Mouse (Mus musculus): ENCODE results near the gene Vmn2r65.

Vmn2r65 gene

DNA sequence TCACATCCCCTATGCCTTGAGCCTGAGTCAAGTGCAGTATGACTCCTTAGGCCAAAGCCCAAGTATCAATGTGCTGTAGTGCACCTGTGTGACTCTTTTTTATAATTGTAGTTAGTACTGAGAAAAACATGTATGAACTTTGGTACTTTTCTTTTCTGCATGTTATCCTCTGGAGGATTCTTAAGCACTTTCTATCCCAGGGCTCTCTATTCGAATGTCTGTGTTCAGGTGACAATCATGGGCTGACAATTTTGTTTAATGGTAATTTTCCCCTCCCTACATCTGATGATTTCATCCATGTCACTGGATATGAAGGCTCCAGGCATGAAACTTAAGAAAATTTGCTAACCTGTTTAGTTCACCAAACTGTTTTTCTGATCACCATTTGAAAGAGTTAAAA, at the start of gene Vmn2r65:
Vmn2r65 (minus strand) TSS at position 101 of the 400 bp plus-strand sequence.
- in situ Hi-C loops (cut with MboI, MseI) = no loop called here

DNA sequence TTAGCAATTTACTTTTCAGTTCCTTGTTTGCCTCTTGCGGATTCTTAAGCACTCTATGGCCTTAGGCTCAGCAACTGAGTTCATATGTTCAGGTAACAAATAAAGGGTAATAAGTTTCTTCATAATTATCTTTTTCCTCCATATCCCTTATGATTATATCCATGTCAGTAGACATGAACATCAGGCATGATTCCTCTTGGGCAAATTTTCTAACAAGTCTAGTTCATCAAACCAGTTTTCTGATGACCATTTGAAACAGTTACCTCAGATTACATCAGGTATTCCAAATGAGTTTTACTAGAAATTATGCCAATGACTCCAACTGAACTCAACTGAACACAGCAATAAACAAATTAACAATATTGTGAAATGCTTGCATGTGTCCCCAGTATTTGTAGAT, 48.3 kb upstream of the Vmn2r65 start, which contains the start of gene Vmn2r66:
Vmn2r66 (minus strand) TSS at position 101 of the 400 bp plus-strand sequence.
- in situ Hi-C loops (cut with MboI, MseI) = no loop called here

DNA sequence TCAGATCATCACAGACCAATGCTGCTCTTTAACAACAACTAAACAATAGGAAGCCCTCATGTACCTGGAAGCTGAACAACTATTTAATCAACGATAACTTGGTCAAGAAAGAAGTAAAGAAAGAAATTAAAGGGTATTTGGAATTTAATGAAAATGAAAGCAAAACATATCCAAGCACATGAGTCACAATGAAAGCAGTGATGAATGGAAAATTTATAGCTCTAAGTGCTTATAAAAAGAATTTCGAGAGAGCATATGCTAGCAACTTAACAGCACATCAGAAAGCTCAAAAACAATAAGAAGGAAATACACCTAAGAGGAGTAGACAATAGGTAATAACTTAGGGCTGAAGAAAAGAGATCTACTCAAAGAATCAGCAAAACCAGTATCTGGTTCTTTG, 32.8 kb upstream of the Vmn2r65 start:
- in situ Hi-C loops (cut with MboI, MseI) = no loop called here
